Mouse (Mus musculus): ENCODE results near the gene Gm49325. TPM values are rescaled to one million over a fixed set of nuclear protein-coding genes. Genes with fewer than 3 reads are reported as not detected.

The Gm49325 gene
- total RNA-seq, 1 experiment from 2014 or later = 23.6 TPM

DNA sequence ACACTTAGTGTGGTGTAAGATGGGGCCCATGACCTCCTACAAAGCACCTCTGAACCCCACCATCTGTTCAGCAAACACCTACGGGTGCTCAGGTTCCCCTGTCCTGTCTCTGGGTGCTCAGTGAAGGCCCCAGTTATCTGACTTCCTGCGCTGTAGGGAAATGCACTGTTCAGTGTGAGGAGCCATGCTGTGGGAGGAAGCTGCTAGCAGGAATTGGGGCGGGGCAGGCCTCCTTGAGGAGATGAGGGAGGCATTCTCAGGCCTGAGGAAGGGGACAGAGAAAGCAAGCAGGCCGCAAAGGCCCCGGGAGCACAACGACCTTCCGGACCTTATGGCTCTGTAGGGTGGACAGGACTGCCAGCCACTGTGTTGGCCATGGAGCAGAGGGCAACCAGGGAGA lies 16.9 kb upstream of the Gm49325 start:
- DNase-seq = no peak

DNA sequence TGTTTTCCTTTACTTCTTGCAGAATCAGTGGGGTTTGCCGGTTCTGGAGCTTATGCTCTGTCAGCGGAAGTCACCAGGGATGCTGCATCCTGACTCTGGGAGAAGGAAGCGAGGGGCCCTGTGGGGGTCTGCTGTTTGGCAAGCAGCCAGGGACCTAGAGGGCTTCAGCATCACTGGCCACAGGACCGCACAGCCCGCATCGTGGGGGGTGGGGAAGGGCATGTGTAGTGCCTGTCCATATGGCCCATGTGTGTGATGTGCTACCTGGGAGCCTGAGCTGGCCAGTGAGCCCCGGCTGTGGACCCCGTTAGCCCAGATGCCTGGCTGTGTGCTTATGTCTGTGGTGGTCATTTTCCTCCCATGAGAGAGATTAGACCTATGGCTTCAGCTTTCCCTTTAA lies 16.2 kb upstream of the Gm49325 start:
- no peak for DNase-seq

DNA sequence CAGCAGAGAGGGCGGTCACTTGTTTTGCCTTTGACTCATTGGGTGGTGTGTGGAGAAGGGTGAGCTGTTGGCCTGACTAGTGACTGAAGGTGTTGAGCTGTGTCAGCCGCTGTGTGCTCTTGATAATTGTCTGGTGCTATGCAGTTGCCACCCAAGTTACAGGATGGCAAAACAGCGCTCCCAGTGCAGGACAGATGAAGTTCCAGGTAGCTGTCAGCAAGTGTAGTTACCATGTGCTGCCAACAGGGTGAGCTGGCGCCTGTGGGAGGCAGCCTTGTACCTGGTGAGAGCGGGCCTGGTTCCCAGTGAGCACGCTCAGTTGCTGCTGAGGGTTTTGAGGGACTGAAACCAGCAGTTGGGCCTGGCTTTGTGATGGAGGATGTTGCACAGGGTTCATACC lies 15.2 kb upstream of the Gm49325 start:
- DNase-seq = peak; percentile 78

DNA sequence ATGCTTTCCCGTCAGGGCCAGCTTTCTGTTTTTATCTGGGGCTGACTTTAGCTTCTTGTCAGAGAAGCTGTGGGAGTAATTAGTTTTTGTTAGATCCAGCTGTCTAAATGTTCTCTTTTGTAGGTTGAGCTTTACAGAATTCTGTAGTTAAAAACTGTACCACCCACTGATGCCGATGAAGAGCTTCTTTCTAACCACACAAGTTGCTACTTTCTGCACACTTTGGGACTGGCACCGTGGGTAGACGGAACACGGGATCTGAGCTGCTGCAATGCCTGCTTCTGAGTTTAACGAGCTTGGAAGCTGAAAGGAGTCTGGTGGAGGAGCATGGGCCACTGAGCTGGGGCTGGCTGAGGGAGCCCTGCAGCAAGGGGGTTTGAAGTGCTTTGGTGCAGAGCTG lies 14.5 kb upstream of the Gm49325 start:
- no peak for DNase-seq

DNA sequence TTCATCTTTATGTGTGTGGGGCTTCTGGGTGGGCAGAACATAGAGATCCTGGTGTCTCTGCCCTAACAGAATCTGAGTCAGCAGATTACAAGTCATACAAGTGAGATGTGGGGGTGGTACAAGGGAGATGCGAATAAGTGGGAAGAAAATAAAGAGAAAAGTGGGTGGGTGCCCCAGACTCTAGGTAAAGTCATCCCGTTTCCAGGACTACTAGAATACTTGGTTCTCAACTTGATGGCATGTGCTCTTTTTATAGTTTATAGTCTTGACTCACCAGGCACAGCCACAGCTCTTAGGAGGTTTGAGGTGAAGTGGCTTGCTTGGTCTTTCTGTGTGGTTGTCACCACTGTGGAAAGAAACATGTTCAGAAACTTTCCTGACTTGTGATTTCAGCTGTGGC lies 9.9 kb upstream of the Gm49325 start:
- DNase-seq = no peak

DNA sequence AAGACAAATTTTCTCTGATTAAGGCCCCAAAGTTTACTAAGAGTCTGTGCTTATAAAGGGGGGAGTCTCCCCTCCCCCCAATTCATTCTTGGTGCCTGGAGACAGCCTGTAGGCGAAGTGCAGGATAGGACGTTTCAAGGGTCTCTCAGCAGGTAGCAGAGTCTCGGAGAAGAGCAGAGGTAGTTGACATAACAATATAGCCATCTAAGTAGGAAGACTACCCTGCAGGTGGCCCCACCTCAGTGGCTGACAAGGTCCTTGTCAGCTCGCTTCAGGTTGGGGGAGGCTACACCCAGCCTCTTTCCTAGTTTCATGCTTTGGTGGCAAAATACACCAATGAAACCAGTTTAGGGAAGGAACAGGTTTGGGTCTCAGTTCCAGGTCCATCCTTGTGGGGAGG lies 3.0 kb upstream of the Gm49325 start:
- DNase-seq = no peak

DNA sequence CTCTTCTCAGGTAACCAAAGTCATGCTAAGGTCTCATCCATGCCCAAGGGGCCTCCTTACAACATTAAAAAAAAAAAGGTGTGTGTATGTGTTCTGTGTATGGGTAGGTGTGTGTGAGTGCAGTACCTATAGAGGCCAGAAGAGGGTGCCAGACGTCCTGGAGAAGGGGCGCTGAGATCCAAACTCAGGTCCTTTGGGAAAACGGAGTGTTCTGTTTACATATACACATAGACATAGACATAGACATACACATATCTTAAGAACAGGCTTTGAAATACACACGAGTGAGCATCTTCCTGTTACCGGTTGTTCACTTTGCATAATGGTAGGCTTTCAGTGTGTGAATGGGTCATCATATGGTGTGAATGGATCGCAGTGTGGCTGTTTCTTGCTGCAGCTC lies 1.9 kb upstream of the Gm49325 start:
- DNase-seq = no peak

DNA sequence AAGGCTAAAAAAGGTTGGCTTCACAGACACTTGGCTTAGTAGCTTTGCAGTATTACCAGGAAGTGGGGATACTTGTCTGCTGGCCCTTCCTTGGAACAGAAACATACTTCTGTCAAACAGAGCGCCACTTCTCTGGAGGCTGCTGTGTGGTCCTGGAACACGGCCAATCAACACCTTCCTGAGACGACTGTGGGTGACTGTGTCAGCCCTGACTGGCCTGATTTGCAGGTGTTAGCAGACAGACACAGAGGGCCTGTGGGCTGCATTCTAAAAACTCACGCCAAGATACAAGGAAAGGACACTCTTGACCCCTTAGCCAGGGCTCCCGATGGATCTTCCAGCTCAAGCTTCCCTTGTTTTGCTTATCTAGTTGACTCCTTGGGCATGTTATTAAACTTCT lies 1.0 kb upstream of the Gm49325 start:
- no peak for DNase-seq

DNA sequence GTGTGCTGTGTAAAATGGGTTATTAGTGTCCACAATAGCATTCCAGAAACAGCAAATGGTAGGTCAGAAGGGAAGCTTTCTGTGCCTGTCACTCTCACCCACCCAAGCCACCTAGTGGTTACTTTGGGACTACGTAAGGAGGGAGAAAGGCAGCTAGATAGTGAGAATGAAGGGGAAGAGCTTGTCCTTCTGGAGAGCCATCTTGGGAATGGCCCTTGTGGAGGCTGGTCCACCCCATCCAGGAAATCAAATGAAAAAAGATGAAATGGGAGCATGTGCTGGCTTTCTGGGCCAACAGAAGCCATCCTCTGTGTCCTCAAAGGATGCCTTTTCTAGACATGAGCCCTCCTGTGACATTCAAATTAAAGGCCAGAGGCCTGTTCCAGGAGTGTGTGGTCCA lies 629 bp upstream of the Gm49325 start:
- DNase-seq = no peak

DNA sequence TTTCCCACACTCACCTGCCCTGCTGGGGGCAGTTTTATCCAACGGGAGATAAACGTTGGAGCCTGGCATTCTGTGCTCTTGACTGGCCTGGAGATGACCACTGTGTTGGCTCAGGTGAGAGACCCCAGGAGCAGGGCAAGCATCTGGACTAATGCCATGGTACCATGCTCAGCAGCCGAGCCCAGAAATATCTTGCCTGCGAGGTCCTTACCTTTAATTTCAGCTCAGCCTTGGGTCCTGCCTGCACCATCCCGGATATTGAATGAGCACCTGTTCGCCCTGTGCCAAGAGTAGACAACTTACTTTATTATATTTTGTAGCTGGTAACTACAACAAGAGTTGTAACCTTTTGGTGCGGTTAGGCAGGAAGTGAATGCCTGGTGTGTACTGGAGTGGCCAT lies 858 bp downstream of the Gm49325 start:
- no peak for DNase-seq

DNA sequence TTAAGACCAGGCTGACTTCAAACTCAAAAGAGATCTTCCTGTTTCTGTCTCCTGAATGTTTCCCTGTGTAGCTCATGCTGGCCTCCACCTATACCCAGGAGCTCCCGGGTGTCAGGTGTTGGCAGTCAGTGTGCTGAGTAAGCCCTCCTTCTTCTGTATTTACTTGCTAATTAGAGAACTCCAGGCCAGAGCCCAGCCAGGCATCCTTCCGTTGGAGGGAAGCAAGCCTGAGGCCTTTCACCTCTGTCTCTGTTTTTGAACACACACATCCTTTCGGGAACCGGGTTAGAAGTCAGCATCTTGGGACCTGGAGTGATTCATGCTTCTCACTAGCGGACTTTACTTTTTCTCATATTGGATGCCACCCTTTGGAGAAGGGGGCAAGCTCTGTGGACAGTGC lies 1.4 kb downstream of the Gm49325 start:
- DNase-seq = no peak

DNA sequence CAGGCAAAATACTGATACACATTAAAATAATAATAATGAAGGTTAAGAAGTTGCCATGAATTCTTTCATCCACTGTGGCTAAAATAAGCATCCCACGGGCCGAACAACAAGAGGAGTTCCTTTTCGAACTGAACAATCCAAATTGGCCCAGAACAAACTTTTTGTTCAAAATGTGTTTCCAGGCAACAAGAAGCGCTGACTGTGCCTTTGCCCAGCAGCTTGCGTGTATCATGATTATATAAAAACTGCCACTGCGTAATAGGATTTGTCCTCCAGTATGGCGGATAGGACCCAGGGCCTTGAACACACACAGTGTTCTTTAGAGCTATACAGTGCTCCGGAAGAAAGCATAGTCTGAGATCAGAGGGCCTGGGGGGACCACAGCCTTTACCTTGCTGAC lies 2.6 kb downstream of the Gm49325 start:
- DNase-seq = no peak

DNA sequence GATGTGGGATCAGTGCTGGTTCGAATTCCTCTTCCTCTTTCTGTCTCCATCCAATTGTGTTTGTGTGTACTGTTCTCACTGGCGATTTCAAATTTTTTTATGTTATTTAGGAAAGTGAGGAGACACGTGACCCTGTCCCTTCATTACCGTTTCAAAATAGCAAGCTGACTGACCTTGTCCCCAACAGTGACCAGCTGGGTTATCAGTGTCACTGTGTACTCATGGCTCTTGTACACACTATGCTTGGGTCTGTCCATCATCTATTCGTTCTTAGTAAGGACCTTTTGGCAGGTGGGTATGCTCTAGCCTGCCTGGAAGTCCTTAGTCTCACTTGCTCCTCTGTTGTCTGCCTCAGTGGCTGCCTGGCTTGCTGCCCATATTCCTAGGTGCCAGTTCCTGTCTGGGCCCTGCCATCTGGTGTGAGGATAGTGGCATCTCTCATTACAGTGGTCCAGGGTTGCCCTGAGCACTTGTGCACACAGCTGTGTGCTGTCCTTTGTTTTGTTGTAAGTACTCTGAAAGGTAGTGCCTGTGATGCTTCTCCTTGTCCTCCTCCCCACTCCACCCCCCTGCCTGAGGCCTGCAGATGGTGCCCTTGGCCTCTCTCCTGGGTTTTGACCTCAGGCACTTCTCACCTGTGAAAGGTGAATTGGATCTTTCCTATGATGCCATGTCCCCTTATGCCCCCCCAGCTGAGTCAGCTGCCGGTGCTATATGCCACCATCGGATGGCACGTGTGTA lies 4.4 kb downstream of the Gm49325 start:
- no peak for DNase-seq

DNA sequence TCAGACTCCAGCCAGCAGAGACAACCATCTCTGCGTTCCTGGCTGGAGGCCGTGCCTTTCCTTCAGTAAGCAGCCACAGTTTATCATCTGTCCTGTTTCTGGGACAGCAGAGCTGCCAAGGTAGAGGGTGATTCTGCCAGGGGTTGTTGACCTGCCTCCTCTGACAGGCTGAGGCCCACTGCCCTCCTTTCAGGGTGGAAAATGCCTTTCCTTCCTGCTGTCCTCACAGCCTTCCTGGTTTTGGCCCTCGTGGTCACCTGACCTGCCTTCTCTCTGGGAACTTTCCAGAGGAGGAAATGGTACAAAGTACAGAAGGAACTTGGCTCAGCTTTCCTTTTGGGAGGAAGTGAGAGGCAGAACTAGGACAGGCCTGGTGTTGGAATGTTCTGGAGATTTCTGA lies 7.4 kb downstream of the Gm49325 start:
- DNase-seq = peak; percentile 67

DNA sequence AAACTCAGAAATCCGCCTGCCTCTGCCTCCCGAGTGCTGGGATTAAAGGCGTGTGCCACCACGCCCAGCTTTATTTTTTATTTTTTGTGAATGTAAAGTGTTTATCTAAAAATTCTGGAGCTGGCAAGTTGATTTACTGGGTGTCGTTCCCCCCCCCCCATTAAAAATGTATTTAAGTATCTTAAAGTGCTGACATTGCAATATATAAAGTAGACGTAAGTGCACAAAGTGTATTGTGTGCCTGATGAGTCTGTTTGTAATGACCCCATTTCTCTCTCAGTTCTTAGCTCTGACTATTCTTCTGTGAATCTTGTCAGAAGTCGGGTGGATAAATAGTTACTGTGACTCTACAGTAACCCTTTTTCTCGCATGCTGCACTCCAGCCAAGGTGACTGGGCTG lies 9.7 kb downstream of the Gm49325 start:
- DNase-seq = no peak

DNA sequence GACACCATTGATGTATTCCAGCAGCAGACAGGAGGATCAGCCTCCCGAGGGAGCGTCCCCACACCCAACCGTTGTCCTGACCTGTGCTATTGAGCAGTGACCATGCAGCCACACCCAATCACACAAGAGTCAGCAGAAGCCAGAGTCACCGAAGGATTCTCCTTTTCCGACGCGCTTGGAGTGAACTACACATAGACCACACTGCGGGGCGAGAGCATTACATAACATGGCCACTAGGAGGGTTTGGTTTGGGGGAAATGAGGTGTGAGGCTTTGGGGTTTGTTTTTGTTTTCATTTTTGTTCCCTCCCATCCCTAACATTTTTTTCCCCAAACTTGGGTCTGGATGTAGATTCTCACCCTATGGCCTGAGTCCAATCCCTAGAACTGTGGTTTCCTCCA lies 10.2 kb downstream of the Gm49325 start:
- DNase-seq = no peak

DNA sequence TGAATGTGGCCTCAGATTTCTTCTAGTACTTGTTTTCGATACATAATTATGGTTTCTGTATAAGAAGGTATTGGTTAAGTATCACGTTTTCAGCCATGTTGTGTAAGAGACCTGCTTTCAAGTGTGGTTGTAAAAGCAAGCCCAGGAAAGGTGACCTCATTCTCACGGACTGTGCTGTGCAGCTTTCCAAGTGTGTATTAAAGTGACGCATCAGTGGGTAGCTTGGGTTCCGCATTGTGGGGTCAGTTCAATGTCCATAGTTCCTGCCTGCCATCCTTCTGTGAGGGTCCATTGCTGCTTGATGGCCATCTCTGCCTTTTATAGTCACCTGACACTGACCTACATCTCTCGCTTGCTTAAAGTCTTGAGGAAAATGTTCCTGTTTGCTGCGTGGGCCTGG lies 10.9 kb downstream of the Gm49325 start:
- DNase-seq = no peak

DNA sequence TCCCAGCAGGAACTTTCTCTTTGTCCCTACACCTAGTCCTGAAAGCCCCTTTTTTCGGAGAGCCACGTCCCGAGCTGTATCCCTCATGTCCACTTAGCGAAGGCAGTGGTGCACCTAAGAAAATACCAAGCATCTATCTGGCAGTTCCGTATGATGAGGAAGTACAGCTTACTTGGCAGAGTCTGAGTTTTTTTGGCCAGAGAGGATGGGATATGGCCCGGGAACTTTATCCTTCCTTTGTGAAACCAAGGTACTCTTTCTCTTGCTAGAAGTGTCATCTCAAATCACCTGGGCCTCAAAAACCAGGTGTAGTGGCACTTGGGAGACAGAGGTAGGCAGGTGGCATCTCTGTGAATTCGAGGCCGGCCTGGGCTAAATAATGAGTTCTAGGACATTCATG lies 15.5 kb downstream of the Gm49325 start:
- no peak for DNase-seq

DNA sequence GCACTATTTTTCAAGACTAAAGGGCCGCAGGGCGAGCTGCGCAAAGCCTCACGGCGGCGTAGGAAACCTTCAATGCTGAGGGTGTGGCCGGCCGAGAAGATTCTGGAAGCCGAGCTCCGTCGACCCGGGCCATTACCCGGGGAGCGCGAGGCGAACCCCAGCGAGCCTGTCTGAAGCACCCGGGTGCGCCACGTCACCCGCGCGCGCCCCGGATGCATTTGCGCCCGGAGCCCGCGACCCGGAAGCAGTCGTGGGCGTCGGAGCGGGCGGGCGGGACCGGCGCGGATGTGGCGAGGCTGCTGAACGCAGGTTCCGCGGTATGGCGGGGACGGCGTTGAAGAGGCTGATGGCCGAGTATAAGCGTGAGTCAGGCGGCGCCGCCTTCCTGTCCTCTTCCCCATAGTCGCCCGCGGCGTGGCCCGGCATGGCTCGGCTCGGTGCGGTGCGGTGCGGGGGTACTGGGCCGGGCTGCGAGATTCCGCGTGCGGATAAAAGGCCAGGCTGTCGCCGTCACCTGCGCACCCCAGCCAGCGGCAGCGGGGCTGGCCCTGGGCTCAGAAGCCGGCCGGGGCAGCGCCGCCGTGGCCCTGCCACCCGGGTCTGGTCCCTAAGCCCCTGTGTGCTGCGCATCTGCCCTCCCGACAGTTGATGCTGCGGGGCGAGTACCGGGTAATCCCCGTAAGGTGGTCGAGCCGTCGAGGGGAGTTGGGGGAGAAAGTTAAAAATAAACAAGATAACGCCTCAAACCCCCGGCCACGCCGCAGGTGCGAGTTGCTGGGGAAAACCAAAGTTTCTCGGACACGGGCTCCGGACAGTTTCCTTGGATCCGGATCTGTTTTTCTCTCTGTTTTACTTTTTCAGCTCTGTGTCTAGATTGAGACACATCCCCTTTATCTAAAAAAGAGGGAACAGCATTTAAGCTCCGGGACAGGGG lies 16.3 kb downstream of the Gm49325 start, which contains the start of gene Ube2g2:
Gene Ube2g2 (plus strand): TSS at position 221 of the 934 bp plus-strand sequence.
- DNase-seq = peak; percentile 97

DNA sequence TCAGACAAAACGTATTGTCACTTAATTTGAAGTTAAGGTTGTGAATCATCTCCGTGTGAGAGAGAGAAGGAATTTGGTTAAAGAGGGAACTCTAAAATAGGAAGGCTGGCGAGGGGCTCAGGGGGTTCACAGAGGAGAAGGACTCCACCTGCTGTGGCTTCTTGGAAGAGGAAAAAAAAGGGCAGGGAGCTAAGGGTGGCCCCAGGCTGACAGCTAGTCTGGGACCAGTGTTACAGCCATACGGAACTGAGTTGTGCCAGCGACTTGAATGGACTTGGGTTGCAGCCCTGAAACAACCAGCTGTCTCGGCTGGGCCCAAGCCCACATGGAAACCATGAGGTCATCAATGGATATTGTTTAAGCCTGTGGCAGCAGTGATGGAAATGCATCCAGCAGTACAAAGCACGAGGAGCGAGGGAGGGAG lies 17.1 kb downstream of the Gm49325 start:
- peak; percentile 57 for DNase-seq

DNA sequence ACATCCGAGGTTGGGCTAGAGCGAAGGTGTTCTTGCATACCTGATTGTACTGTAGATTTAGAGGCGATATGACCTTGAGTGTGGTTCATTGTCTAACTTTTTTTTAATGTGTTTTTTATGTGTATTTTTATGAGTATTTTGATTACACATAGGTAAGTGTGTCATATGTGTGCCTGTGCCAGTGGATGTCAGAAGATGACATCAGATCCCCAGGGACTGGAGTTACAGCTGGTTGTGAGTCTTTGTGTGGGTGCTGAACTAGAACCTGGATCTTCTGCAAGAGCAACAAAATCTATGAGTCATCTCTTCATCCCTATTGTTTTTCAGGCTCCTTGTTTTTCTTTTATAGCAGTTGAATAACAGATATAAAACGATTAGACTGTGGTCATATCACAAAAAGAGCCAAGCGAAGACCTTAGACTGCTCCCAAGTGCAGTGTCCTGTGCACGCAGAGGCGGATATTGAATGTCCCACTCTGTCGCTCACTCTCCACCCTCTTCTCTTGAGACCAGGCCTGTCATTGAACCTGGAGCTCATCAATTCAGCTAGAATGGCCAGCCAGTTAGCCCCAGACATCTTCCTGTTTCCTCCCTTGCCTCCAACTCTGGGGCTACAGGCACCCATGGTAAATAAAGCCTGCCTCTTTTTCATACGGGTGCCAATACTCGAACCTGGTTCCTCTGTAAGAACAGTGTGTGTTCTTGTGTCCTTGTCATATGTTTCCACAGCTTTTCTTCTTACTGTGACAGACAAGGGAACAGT lies 17.8 kb downstream of the Gm49325 start:
- no peak for DNase-seq

DNA sequence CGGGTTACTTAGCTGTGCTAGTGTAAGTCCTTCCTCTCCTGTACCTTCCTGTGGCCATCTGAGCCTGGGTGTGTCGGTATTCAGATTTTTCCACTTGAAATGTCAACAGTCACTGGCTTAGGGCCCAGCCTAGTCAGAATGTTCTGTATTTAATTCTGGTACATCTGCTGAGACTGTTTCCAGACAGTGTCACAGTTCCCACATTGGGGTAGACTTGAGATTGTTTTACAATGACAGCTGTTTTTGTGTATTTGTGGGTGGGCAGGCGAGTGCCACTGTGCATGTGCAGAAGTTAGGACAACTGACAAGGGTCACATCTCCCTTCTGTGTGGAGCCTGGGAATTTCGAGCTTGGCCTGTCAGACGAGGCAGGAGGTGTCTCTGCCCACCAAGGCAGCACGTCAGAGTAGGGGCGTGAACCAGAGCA lies 18.6 kb downstream of the Gm49325 start:
- no peak for DNase-seq

DNA sequence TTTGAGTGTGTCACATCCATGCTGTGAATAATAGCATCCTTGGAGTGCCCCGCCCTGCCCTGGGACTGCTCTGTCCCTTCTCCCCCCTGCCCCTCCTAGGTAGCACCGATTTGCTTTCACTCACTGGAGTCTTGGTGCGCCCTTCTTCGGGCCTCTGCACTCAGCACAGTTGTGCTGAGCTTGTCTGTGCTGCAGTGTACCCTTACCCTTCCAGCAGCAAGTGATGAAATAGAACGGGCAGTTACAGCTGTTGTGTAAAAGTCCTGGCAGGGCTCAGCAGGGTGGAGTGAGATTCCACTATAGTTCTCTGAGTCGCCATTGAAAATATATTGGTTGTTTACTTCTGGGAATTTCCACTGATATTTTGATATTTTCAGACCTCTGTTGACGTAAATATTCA lies 20.0 kb downstream of the Gm49325 start:
- DNase-seq = peak; percentile 42
